Mouse (Mus musculus) gastrocnemius, postnatal 14 days (tissue): ENCODE results near the gene Galnt6. TPM values are rescaled to one million over a fixed set of nuclear protein-coding genes. Genes with fewer than 3 reads are reported as not detected.

Source experiments
- DNase-seq: peaks from one replicate; pipeline ENCODE4 v3.0.0; 2021; ENCODE audit warnings: mixed read lengths
- intact Hi-C: fragments of 180-260 bp; cut with DNase I; formaldehyde crosslinking; loops from one replicate; pipeline ENCODE4 v1.15.1; 2025; ENCODE audit warnings: low total_unique reads
- total RNA-seq, 2 experiments: library from RNA; stranded (reverse); gene quantifications; 2 replicates each; pipeline ENCODE4 v1.2.3; 2021

The Galnt6 gene
- total RNA-seq, 2 experiments from 2014 or later = 0.18 to 0.33 TPM

- intact Hi-C loops = no loop called here
- DNase-seq = no peak
Measured at GRCm38 (mm10) chr15:100694406-100694805, 34.8 kb downstream of the Galnt6 start.

GRCm38 (mm10) chr15:100691990-100692389 is 37.2 kb downstream of the Galnt6 start:
- intact Hi-C loops = no loop called here

DNA sequence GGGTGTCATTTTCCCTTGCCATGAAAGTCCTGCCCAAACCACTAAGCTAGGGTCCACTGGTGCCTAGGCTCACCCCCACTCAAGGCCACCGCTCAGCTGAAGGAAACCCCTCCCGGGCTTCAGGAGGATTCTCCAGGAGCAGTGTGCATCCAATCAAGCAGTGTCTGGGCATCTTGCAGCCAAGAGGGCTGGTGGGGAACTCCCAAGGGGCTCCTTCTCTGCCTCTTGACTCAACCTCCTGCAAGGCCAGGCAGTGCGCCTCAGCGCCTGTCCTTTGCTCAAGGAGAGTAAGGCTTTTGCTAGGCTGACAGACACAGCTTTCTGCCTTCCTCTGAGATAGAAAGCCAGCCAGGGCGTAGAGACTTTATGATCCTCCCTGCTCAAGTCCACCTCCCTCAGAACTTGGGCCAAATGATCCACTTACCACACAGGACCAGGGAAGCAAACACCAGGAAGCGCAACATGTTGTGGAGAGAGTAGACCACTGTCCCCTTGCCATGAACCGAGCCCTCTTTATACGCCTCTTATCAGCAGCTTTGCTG is 41.7 kb downstream of the Galnt6 start, which contains the start of gene Cela1:
TSS of gene Cela1 (minus strand) at position 492 of the 542 bp plus-strand sequence.
- intact Hi-C loops = no loop called here
- DNase-seq = no peak

More at GRCm38 (mm10) chr15:100691990-100692389, 37.2 kb downstream of the Galnt6 start:
- DNase-seq = no peak

DNA sequence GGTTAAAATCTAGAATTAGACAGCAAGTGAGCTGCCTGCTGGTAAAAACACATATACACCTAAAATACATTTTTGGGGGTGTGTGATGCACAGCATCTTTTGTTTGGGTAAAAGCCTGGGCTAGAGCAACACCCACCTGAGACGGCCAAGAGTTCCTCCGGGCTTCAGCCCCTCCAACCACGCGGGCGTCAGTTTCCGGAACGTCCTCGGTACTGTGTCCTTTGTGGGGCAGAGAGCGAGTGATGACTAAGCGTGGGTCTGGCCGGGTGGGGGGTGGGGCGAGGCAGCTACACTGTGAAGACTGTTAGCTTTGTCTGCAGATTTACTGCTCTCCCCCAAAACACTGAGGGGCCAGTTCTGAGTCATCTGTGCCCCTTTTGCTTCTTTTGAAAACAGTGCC is 42.2 kb downstream of the Galnt6 start:
- no peak for DNase-seq
- intact Hi-C loops = no loop called here

DNA sequence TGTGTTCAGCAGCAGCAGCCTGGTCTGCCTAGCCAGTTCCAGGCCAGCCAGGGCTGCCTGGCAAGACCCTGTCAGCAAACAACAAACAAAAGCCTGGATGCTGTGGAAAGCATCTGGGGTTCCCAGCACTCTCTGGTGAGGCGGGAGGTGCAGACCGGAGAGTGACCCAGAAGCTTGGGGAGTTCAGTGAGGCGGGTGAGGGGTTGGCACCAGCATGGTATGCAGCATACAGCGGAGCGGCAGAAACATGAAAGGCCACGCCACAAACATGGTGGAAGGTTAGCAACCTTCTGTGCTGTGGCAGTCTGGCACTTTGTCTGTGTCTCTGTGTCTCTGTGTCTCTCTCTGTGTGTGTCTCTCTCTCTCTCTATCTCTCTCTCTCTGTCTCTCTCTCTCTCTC is 42.7 kb downstream of the Galnt6 start:
- intact Hi-C loops = no loop called here
- no peak for DNase-seq

DNA sequence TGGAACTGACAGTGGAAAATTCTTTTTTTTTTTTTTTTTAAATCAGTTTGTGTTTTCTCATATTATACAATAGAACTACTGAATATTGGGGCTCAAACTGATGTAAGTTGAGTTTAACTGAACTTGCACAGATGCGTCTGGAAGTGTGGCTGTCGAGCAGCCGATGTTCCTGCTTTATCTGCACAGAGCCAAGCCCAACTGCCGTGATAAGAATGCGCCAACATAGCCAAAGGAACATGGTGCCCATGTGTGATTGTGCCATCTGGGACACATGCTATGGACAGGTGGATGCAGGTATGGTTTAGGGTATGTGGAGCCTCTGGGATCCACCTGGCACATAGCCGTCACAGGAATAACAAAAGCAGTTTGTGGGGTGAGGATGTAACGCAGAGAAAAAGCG is 43.3 kb downstream of the Galnt6 start:
- DNase-seq = no peak
- intact Hi-C loops = no loop called here

- no peak for DNase-seq
- intact Hi-C loops = no loop called here
Measured at GRCm38 (mm10) chr15:100685255-100685654, 43.9 kb downstream of the Galnt6 start.

DNA sequence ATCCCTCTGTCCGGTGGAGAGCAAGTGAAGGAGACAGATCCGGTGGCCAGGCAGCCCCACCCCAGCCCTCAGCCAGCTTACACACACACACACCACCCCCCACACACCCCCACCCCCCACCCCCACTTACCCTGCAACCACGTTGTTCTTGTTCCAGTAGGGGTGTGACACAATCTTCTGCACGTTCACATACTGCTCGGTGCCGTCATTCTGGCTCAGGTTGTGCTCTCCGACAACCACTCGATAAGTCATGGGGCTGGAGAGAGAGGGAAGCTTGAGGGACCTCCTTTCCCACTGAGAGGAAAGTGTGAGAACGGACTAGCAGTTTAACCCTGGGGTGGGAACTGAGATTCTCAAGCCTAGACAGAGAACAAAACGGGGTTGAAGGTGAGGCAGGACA is 44.7 kb downstream of the Galnt6 start:
- DNase-seq = no peak
- intact Hi-C loops = loop anchor here (5.0 kb wide), 1 partner anchor 217 kb away; the partner anchor contains the start of gene Letmd1

- intact Hi-C loops = loop anchor here (5.0 kb wide), 1 partner anchor 216 kb away; the partner anchor contains the start of gene Letmd1
Measured at GRCm38 (mm10) chr15:100683041-100683440, 46.1 kb downstream of the Galnt6 start.

DNA sequence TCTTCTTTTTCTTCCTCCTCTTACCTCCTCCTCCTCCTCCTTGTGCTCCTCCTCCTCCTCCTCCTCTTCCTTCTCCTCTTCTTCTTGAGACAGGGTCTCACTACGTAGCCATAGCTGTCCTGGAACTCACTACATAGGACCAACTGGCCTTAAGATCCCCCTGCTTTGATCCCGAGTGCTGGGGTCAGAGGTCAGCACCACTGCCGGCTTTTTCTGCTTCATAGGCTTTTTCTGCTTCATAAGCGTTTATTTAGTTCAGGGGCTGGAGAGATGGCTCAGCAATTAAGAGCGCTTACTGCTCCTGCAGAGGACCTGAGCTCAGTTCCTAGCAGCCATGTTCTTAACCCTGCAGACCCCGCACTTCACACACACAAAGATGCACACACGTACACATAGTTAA is 47.4 kb downstream of the Galnt6 start:
- intact Hi-C loops = loop anchor here (5.0 kb wide), 1 partner anchor 214 kb away; the partner anchor contains the start of gene Letmd1
- DNase-seq = no peak

More at GRCm38 (mm10) chr15:100683041-100683440, 46.1 kb downstream of the Galnt6 start:
- peak; percentile 70 for DNase-seq

GRCm38 (mm10) chr15:100680381-100680780 is 48.8 kb downstream of the Galnt6 start:
- intact Hi-C loops = loop anchor here (5.0 kb wide), 1 partner anchor 213 kb away; the partner anchor contains the start of gene Letmd1

DNA sequence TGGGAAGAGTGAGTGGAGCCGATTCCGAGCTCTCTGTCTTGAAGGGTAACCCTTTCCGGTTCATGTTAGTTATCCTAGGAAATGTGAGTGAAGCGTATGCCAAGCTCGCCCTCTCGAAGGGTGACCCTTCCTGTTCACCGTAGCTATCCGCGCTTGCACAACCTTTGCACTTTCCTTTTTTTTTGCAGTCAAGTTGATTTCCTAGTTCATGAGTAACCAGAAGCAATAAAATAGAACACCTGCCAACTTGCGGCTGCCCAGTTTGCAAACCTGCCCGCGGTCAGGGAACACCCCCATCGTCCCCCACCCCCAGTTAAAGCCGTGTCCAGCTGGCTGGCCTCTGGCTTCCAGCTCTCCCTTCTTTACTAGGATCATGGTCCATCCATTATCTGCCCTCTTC is 50.2 kb downstream of the Galnt6 start:
- intact Hi-C loops = loop anchor here (5.0 kb wide), 1 partner anchor 142 kb away; no protein-coding TSS in a partner anchor
- DNase-seq = no peak

More at GRCm38 (mm10) chr15:100680381-100680780, 48.8 kb downstream of the Galnt6 start:
- no peak for DNase-seq

GRCm38 (mm10) chr15:100678581-100678980 is 50.6 kb downstream of the Galnt6 start:
- no peak for DNase-seq
- intact Hi-C loops = loop anchor here (5.0 kb wide), 1 partner anchor 141 kb away; no protein-coding TSS in a partner anchor

DNA sequence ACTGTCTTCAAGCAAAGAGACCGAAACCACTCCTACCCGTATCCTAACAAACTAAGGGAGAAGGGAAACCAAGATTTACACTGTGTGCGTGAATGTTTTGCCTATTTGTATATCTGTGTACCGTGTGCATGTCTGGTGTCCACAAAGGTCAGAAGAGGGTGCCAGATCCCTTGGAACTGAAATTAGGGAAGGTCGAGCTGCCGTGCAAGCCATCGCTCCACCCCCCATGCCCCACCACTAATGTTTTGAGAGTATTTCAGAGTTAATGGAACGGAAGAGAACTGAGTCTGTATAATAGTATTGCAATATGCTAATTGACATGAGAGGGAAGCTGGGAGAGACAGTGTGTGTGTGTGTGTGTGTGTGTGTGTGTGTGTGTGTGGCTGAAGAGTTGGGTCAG is 51.5 kb downstream of the Galnt6 start:
- intact Hi-C loops = loop anchor here (5.0 kb wide), 1 partner anchor 140 kb away; no protein-coding TSS in a partner anchor
- DNase-seq = no peak

- intact Hi-C loops = loop anchor here (5.0 kb wide), 1 partner anchor 139 kb away; no protein-coding TSS in a partner anchor
- no peak for DNase-seq
Measured at GRCm38 (mm10) chr15:100676521-100676920, 52.7 kb downstream of the Galnt6 start.

GRCm38 (mm10) chr15:100675486-100675885 is 53.7 kb downstream of the Galnt6 start:
- no peak for DNase-seq
- intact Hi-C loops = loop anchor here (5.0 kb wide), 1 partner anchor 138 kb away; no protein-coding TSS in a partner anchor

DNA sequence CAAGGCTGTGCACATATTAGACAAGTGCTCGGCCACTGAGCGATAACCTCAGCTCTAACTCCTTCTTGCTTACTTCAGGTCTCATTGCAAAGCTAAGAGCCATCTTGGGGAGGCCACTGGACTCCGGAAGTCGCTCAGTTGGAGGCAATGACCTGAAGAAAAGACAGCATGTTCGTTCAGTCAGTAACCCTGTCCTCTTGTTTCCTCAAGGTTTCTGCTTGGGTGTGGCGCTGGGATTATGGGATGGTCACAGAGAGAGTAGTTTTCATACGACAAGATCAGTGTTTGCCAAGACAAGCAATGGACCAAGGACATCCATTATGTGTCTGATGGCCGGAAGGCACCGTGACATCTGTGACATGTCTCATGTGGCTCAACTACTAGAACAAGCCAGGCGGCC is 54.6 kb downstream of the Galnt6 start:
- no peak for DNase-seq
- intact Hi-C loops = no loop called here

GRCm38 (mm10) chr15:100673585-100674391 is 55.4 kb downstream of the Galnt6 start:
- intact Hi-C loops = no loop called here
- DNase-seq = no peak

DNA sequence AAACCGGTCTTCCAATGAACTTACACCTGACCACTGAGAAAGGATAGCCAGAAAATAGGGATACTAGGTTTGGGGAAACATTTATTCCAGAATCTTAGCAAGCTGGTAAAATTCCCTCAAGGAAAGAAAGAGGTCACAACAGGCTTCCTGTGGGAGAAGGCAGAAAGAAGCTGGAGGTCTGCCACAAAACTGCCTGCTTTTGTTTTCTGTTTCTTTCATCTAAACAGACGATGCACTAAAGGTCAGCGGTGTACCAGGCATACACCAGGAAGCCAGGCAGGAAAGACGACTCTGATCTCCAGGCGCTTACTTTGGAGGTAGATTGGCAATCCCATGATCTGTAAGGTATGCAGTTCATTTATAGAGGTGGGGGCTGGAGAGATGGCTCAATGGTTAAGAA is 58.3 kb downstream of the Galnt6 start:
- intact Hi-C loops = no loop called here
- no peak for DNase-seq

- no peak for DNase-seq
- intact Hi-C loops = no loop called here
Measured at GRCm38 (mm10) chr15:100670004-100670403, 59.2 kb downstream of the Galnt6 start.
